Mouse (Mus musculus): ENCODE results near the gene Sh2d3c. TPM values are rescaled to one million over a fixed set of nuclear protein-coding genes. Genes with fewer than 3 reads are reported as not detected.

The Sh2d3c gene
- polyA plus RNA-seq, 1 experiment from 2014 or later: 58.5 TPM

DNA sequence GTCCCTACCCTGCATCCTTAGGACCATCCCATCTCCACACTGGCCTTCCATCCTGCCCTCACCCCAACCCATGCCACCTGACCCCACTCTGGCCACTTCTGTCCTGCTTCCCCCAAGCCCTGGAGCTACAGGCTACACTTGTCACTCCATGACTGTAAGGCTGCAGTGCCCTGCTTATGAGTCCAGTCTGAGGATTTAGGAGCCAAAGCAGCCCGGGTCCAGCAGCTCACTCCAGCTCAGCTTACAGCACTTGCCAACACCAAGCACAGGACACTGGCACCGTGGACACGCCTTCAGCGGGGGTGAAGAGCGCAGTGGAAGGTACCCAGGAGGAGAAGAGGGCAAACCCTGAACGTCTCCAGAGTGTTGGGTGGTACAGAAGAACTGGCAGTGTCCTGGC, 13.9 kb upstream of the Sh2d3c start:
- Histone ChIP-seq H3K4me2 (ENCODE audit: low read length) (no peak overlapping the region), H3K27me3 (replicated peaks; ENCODE audit: control insufficient read depth, insufficient read depth, low read length) (no peaks in the 10 kb centered on the region), H3K27ac (ENCODE audit: low read depth, low read length) (no peak overlapping the region), H3K9ac (ENCODE audit: low read depth, low read length) (no peak overlapping the region), H3K36me3 (ENCODE audit: control insufficient read depth, insufficient read depth, low read length) (peaks cover 32% of the 10 kb centered on the region), H3K9me3 (ENCODE audit: control insufficient read depth, low read length) (no peaks in the 10 kb centered on the region), H3K4me1 (ENCODE audit: control insufficient read depth, insufficient read depth, low read depth, low read length) (peaks cover 10% of the 10 kb centered on the region), H3K4me3 (ENCODE audit: low read length) (no peak overlapping the region)
- WGBS: 95% methylated on average over 6 of the region's 6 CpGs
- no peak for ATAC-seq

DNA sequence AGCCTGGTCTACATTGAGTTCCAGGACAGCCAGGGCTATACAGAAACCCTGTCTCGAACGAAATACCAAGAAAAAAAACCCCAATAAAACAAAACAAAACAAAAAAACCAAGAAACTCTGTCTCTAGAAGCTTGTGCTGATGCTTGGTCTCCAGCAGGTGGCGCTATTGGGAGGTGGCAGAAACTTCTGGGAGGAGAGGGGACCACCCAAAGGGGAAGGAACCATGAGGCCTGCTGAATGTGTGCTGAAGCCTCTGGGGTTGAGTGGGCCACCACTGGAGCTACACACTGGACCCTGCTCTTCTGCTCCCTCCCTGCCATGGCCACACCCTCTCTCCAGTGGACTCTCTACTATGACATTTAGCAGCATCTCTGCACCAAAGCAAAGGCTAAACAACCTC, 12.2 kb upstream of the Sh2d3c start:
- Histone ChIP-seq H3K27me3 (replicated peaks; ENCODE audit: control insufficient read depth, insufficient read depth, low read length) (no peaks in the 10 kb centered on the region), H3K27ac (ENCODE audit: low read depth, low read length) (no peak overlapping the region), H3K36me3 (ENCODE audit: control insufficient read depth, insufficient read depth, low read length) (peaks cover 29% of the 10 kb centered on the region), H3K4me3 (ENCODE audit: low read length) (no peak overlapping the region), H3K9me3 (ENCODE audit: control insufficient read depth, low read length) (no peaks in the 10 kb centered on the region), H3K4me2 (ENCODE audit: low read length) (no peak overlapping the region), H3K4me1 (ENCODE audit: control insufficient read depth, insufficient read depth, low read depth, low read length) (peaks cover 12% of the 10 kb centered on the region), H3K9ac (ENCODE audit: low read depth, low read length) (no peak overlapping the region)
- ATAC-seq: no peak
- WGBS: 44% methylated on average over 3 of the region's 3 CpGs

DNA sequence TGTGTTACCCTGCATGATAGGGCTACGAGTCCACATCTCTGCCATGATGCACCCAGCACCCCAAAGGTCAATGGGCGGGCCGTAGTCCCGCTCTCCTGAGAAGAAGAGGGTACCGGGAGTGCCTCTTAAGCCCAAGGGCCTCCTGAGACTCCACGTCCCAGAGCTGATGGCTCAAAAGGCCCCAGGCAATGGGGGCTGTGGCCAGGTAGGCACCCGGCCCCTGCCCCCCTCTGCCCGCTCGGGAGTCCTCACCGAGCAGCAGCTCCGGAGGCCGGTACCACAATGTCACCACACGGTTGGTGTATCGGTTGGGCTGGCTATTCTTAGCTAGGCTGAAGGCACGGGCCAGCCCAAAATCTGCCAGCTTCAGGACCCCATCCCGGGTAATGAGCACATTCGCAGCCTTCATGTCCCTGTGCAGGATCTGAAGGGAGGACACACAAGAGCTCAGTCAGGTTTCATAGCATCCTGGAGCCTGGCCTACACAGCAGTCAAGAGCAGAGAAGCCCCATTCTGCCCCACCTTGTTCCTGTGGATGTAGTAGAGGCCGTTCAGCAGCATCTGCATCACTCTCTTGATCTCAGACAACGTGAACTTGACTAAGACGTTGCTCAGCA, 11.2 kb upstream of the Sh2d3c start:
- ATAC-seq: no peak
- peaks cover 29% of the 10 kb centered on the region for H3K36me3 ChIP-seq (ENCODE audit: control insufficient read depth, insufficient read depth, low read length)
- H3K4me2 ChIP-seq (ENCODE audit: low read length): no peak overlapping the region
- 93% methylated on average over 20 of the region's 20 CpGs for WGBS
- H3K27me3 ChIP-seq (replicated peaks; ENCODE audit: control insufficient read depth, insufficient read depth, low read length): no peaks in the 10 kb centered on the region
- H3K9me3 ChIP-seq (ENCODE audit: control insufficient read depth, low read length): no peaks in the 10 kb centered on the region
- H3K4me1 ChIP-seq (ENCODE audit: control insufficient read depth, insufficient read depth, low read depth, low read length): peaks cover 22% of the 10 kb centered on the region
- H3K4me3 ChIP-seq (ENCODE audit: low read length): no peak overlapping the region
- no peak overlapping the region for H3K9ac ChIP-seq (ENCODE audit: low read depth, low read length)
- no peak overlapping the region for H3K27ac ChIP-seq (ENCODE audit: low read depth, low read length)

DNA sequence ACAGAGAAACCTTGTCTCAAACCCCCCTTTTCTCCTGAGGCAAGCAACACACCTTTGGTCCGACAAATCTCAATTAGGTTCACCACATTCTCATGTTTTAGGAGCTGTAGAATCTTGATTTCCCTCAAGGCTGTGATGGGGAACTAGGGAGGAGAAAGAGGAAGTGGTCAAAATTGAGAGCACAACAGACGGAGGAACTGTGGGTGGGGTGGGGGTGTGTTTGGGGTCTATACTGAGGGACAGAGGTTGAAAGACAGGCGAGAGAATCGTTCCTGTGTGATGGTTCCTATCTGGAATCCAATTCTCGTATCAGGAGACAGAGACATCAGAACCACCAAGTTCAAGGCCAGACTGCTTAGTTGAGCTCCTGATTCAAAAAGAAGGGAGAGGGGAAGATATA, 10.4 kb upstream of the Sh2d3c start:
- no peak overlapping the region for H3K9ac ChIP-seq (ENCODE audit: low read depth, low read length)
- peaks cover 26% of the 10 kb centered on the region for H3K36me3 ChIP-seq (ENCODE audit: control insufficient read depth, insufficient read depth, low read length)
- no peak overlapping the region for H3K4me2 ChIP-seq (ENCODE audit: low read length)
- H3K9me3 ChIP-seq (ENCODE audit: control insufficient read depth, low read length): no peaks in the 10 kb centered on the region
- H3K4me1 ChIP-seq (ENCODE audit: control insufficient read depth, insufficient read depth, low read depth, low read length): peaks cover 25% of the 10 kb centered on the region
- H3K27me3 ChIP-seq (replicated peaks; ENCODE audit: control insufficient read depth, insufficient read depth, low read length): no peaks in the 10 kb centered on the region
- no peak for ATAC-seq
- no peak overlapping the region for H3K27ac ChIP-seq (ENCODE audit: low read depth, low read length)
- no peak overlapping the region for H3K4me3 ChIP-seq (ENCODE audit: low read length)
- 86% methylated on average over 5 of the region's 5 CpGs for WGBS

DNA sequence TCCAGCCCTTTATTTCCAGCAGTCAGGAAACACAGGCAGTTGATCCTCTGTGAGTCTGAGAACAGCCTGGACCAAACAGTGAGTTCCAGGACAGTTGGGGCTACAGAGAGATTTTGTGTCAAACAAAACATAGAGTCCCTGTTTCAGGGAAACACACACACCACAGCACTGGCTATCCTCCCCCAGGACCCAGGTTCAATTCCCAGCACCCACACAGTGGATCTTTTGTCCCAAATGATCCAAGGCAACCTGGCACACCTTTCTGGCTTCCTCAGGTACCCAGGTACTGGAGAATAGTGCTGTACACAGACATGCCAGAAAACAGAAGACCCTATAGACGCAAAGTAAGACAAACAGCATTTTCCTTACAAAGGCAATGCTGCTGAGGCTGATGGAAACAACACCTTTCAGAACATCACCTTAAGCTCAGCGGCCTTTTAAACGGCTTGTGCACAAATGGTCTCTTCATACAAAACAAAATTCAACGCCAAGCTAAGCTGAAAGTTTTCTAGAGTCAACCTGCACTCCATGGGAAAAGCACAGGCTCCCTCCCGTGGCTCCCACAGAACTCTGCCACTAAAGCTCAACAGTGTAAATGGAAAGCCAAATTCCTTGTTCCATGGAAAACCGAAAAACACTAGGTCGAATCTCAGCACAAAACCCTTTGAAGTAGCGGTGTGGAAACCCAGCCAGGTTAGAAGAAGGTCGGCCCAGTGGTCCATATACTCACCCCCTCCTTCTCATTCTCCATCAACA, 9.4 kb upstream of the Sh2d3c start:
- Histone ChIP-seq H3K27ac (ENCODE audit: low read depth, low read length) (peak overlapping the region; percentile 100), H3K9ac (ENCODE audit: low read depth, low read length) (peak overlapping the region; percentile 96), H3K36me3 (ENCODE audit: control insufficient read depth, insufficient read depth, low read length) (peaks cover 22% of the 10 kb centered on the region), H3K4me2 (ENCODE audit: low read length) (peak overlapping the region; percentile 97), H3K4me1 (ENCODE audit: control insufficient read depth, insufficient read depth, low read depth, low read length) (peaks cover 25% of the 10 kb centered on the region), H3K9me3 (ENCODE audit: control insufficient read depth, low read length) (no peaks in the 10 kb centered on the region), H3K27me3 (replicated peaks; ENCODE audit: control insufficient read depth, insufficient read depth, low read length) (no peaks in the 10 kb centered on the region), H3K4me3 (ENCODE audit: low read length) (peak overlapping the region; percentile 95)
- 28% methylated on average over 9 of the region's 9 CpGs for WGBS
- no peak for ATAC-seq

DNA sequence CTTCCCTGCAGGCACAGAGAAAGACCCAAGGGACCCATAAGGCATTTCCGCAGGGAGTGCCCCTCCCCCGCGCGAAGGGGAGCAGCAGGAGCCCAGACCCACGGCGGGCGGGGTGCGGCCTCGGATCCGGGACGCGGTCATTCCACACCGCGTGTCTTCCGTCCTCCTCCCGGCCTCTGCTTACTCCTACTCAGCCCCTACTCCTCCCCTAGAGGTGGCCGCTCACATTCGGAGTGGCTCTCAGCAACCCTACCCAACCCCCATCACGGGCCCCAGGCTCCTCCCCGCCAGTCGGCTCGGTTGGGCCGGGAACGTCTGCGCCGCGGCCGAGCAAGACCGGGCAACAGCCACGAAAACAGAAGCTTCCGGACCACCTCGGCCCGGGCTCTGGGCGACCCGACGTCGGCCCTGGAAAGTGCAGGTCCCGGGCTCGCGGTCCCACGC, 8.7 kb upstream of the Sh2d3c start:
- Histone ChIP-seq H3K4me2 (ENCODE audit: low read length) (peak overlapping the region; percentile 97), H3K27me3 (replicated peaks; ENCODE audit: control insufficient read depth, insufficient read depth, low read length) (no peaks in the 10 kb centered on the region), H3K9ac (ENCODE audit: low read depth, low read length) (peak overlapping the region; percentile 96), H3K4me1 (ENCODE audit: control insufficient read depth, insufficient read depth, low read depth, low read length) (peaks cover 25% of the 10 kb centered on the region), H3K36me3 (ENCODE audit: control insufficient read depth, insufficient read depth, low read length) (peaks cover 17% of the 10 kb centered on the region), H3K27ac (ENCODE audit: low read depth, low read length) (peak overlapping the region; percentile 100), H3K9me3 (ENCODE audit: control insufficient read depth, low read length) (no peaks in the 10 kb centered on the region), H3K4me3 (ENCODE audit: low read length) (peak overlapping the region; percentile 95)
- under 1% methylated on average over 39 of the region's 41 CpGs for WGBS
- peak; percentile 16; the same call in 1 of the 2 replicates for ATAC-seq

DNA sequence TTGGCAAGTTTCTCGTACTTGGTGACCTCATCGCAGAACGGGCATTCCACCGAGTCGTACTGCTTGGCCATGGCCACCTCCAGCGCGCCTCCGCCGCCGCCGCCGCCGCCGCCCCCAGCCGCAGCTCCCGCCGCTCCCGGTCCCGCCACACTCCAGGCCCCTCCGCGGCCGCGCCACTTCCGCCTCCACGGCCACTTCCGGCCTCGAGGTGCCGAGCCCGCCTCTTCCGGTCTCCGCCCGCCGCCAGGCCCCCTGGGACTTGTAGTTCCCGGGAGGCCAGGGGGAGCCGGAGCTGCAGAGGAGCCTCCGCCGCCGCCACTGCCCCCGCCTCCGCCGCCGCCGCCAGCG, 8.3 kb upstream of the Sh2d3c start:
- Histone ChIP-seq H3K36me3 (ENCODE audit: control insufficient read depth, insufficient read depth, low read length) (peaks cover 16% of the 10 kb centered on the region), H3K4me1 (ENCODE audit: control insufficient read depth, insufficient read depth, low read depth, low read length) (peaks cover 25% of the 10 kb centered on the region), H3K27ac (ENCODE audit: low read depth, low read length) (peak overlapping the region; percentile 100), H3K9me3 (ENCODE audit: control insufficient read depth, low read length) (no peaks in the 10 kb centered on the region), H3K9ac (ENCODE audit: low read depth, low read length) (peak overlapping the region; percentile 96), H3K4me3 (ENCODE audit: low read length) (peak overlapping the region; percentile 95), H3K4me2 (ENCODE audit: low read length) (peak overlapping the region; percentile 97), H3K27me3 (replicated peaks; ENCODE audit: control insufficient read depth, insufficient read depth, low read length) (no peaks in the 10 kb centered on the region)
- WGBS: under 1% methylated on average over 31 of the region's 44 CpGs
- ATAC-seq: peak; percentile 88

DNA sequence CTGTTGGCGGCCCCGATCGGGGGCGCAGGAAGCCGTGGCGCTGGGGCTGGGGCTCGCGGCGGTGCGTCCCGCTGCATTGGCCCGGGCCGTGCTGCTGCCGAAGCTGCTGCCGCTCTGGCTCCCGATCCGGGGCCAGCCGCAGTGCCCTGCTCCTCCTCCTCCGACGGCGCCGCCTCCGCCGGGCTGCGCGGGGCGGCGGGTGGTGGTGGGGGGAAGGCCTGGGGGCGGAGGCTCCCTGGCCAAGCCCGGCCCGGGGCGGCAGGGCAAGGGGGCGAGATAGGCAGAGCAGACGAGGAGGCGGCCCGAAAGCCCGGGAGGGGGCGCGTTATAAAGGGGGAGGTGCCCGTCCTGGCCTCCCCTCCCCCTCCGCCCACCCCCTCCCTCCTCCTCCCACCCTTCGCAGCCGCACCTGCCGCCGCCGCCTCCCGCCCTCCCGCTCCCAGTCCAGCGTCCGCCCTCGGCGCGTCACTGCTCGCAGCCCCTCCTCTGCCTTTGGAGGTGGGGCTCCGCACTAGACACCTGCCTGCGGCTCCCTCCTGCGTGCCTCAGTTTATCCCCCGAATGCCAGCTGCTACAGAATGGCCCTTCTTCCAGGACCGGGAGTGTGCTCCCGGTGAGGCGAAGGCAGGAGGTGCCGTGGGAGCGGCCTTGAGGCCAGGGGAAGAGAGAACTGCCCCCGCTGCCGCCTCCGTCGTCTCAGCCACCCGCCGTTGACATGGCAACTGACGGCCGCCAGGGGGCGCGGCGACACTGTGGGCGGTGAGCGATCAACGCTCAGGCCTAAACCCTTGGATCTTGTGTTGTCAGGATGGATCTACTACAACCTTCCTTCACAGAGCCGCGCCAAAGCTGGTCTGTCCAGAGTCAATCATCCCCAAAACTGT, 7.7 kb upstream of the Sh2d3c start, which contains the start of gene Cdk9:
Gene Cdk9, minus strand, starts transcription at position 143 of the 884 bp plus-strand sequence.
- WGBS: 0% methylated on average over 43 of the region's 79 CpGs
- peak; percentile 90 for ATAC-seq
- H3K27ac ChIP-seq (ENCODE audit: low read depth, low read length): peak within 1 kb of the TSS; percentile 100
- H3K36me3 ChIP-seq (ENCODE audit: control insufficient read depth, insufficient read depth, low read length): peaks cover 13% of the 10 kb centered on the region
- H3K9me3 ChIP-seq (ENCODE audit: control insufficient read depth, low read length): no peaks in the 10 kb centered on the region
- H3K4me2 ChIP-seq (ENCODE audit: low read length): peak within 1 kb of the TSS; percentile 97
- H3K4me1 ChIP-seq (ENCODE audit: control insufficient read depth, insufficient read depth, low read depth, low read length): peaks cover 25% of the 10 kb centered on the region
- no peaks in the 10 kb centered on the region for H3K27me3 ChIP-seq (replicated peaks; ENCODE audit: control insufficient read depth, insufficient read depth, low read length)
- peak within 1 kb of the TSS; percentile 95 for H3K4me3 ChIP-seq (ENCODE audit: low read length)
- H3K9ac ChIP-seq (ENCODE audit: low read depth, low read length): peak within 1 kb of the TSS; percentile 96
